Mouse (Mus musculus): ENCODE results near the gene Aldh1l1. TPM values are rescaled to one million over a fixed set of nuclear protein-coding genes. Genes with fewer than 3 reads are reported as not detected.

Aldh1l1 gene
- total and polyA plus RNA-seq, 3 experiments: 0.04 to 0.14 TPM; not detected in 1

DNA sequence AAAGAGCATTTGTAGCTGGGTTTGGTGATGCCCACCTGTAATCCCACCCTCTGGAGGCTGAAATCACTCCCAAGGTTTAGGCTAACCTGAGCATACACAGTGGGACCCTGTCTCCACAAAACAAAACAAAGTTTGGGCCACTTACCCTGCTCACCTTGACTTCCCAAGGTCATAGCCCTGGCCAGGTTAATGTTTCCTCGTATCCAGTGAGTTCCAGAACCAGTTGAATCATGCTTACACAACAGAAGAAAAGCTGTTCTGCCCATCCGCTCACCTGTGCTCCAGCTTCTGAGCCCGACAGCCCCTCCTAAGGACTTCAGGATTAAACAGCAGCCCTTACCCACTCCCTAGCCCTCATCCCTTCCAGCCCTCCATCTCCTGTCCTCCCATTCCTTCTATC, 60.8 kb downstream of the Aldh1l1 start:
- H3K27ac ChIP-seq (ENCODE audit: control insufficient read depth, low read depth, low read length): no peak overlapping the region

DNA sequence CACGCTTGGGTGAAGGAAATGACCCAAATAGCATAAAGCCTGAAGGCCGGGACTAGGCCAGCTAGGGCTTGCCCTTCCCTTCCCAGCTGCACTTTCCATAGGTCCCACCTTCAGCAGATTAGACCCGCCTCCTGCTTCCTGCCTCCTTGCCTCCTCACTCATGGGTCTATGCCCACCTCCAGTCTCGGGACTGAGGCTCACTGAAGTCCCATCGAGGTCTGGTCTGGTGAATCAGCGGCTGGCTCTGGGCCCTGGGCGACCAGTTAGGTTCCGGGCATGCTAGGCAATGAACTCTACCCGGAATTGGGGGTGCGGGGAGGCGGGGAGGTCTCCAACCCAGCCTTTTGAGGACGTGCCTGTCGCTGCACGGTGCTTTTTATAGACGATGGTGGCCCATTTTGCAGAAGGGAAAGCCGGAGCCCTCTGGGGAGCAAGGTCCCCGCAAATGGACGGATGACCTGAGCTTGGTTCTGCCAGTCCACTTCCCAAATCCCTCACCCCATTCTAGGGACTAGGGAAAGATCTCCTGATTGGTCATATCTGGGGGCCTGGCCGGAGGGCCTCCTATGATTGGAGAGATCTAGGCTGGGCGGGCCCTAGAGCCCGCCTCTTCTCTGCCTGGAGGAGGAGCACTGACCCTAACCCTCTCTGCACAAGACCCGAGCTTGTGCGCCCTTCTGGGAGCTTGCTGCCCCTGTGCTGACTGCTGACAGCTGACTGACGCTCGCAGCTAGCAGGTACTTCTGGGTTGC, 64.1 kb downstream of the Aldh1l1 start:
- peaks cover 0 to 13% of the 10 kb centered on the region in 2 experiments for H3K27me3 ChIP-seq (ENCODE audit: control insufficient read depth in 1 of 2, insufficient read depth in 2 of 2, low read length in 2 of 2)
- no peak overlapping the region for H3K9ac ChIP-seq (ENCODE audit: control insufficient read depth, low read depth, low read length, poor library complexity, severe bottlenecking)
- H3K4me3 ChIP-seq (ENCODE audit: control insufficient read depth in 1 of 2, insufficient read depth in 1 of 2, low read depth in 2 of 2, low read length in 2 of 2): peak overlapping the region in 1 of 2 experiments; percentile 7; a peak in 1 of 4 replicates
- DNase-seq (ENCODE audit: low read depth, low spot score): peak; percentile 24
- no peaks in the 10 kb centered on the region for H3K4me1 ChIP-seq (ENCODE audit: control insufficient read depth in 1 of 2, insufficient read depth in 2 of 2, low read length in 2 of 2)
- TF ChIP-seq POLR2AphosphoS2 (IDR thresholded peaks at IDR 0.05; ENCODE audit: low read length) (no peak), BHLHE40 (IDR thresholded peaks at IDR 0.05; ENCODE audit: borderline replicate concordance, low read depth, low read length) (no peak), KAT2A (conservative IDR thresholded peaks at IDR 0.05; ENCODE audit: low read depth, low read length) (no peak), CTCF (IDR thresholded peaks at IDR 0.05 in 2 of 3, conservative IDR thresholded peaks at IDR 0.05 in 1 of 3; ENCODE audit: control insufficient read depth in 1 of 3, insufficient read depth in 1 of 3, low read depth in 2 of 3, low read length in 3 of 3, poor library complexity in 1 of 3, severe bottlenecking in 1 of 3) (no peak), SIN3A (IDR thresholded peaks at IDR 0.05; ENCODE audit: low read length) (no peak), RCOR1 (IDR thresholded peaks at IDR 0.05; ENCODE audit: low read depth, low read length) (no peak), ETS1 (IDR thresholded peaks at IDR 0.05; ENCODE audit: low read depth, low read length) (no peak), MAFK (IDR thresholded peaks at IDR 0.05; ENCODE audit: borderline replicate concordance, low read depth, low read length) (no peak), GABPA (IDR thresholded peaks at IDR 0.05; ENCODE audit: low read depth, low read length) (no peak), USF2 (IDR thresholded peaks at IDR 0.05; ENCODE audit: borderline replicate concordance in 1 of 2, insufficient read depth in 1 of 2, low read depth in 1 of 2, low read length in 2 of 2) (no peak), UBTF (IDR thresholded peaks at IDR 0.05; ENCODE audit: borderline replicate concordance, insufficient read depth, low read depth, low read length) (no peak), POLR2AphosphoS5 (IDR thresholded peaks at IDR 0.05; ENCODE audit: borderline replicate concordance, low read depth, low read length) (no peak), POLR2A (IDR thresholded peaks at IDR 0.05; ENCODE audit: control insufficient read depth in 1 of 2, insufficient read depth in 1 of 2, low read depth in 1 of 2, low read length in 2 of 2, poor library complexity in 1 of 2) (no peak), MAX (IDR thresholded peaks at IDR 0.05; ENCODE audit: low read length) (no peak)
- no peaks in the 10 kb centered on the region for H3K79me2 ChIP-seq (ENCODE audit: control insufficient read depth, insufficient read depth, low read length, poor library complexity)
- H3K36me3 ChIP-seq (ENCODE audit: control insufficient read depth in 1 of 2, insufficient read depth in 2 of 2, low read length in 2 of 2): no peaks in the 10 kb centered on the region
- H3K9me3 ChIP-seq (replicated peaks; ENCODE audit: insufficient read depth, low read length): no peaks in the 10 kb centered on the region
- H3K27ac ChIP-seq (ENCODE audit: control insufficient read depth, low read depth, low read length): no peak overlapping the region

More for the DNA sequence above, 60.8 kb downstream of the Aldh1l1 start:
- Histone ChIP-seq H3K9ac (ENCODE audit: control insufficient read depth, low read depth, low read length, poor library complexity, severe bottlenecking) (no peak overlapping the region), H3K4me1 (ENCODE audit: control insufficient read depth in 1 of 2, insufficient read depth in 2 of 2, low read length in 2 of 2) (no peaks in the 10 kb centered on the region), H3K4me3 (ENCODE audit: control insufficient read depth in 1 of 2, insufficient read depth in 1 of 2, low read depth in 2 of 2, low read length in 2 of 2) (no peak overlapping the region), H3K36me3 (ENCODE audit: control insufficient read depth in 1 of 2, insufficient read depth in 2 of 2, low read length in 2 of 2) (no peaks in the 10 kb centered on the region), H3K27me3 (ENCODE audit: control insufficient read depth in 1 of 2, insufficient read depth in 2 of 2, low read length in 2 of 2) (peaks cover 0 to 13% of the 10 kb centered on the region in 2 experiments), H3K79me2 (ENCODE audit: control insufficient read depth, insufficient read depth, low read length, poor library complexity) (no peaks in the 10 kb centered on the region), H3K9me3 (replicated peaks; ENCODE audit: insufficient read depth, low read length) (no peaks in the 10 kb centered on the region)
- DNase-seq (ENCODE audit: low read depth, low spot score): no peak
- TF ChIP-seq POLR2AphosphoS2 (IDR thresholded peaks at IDR 0.05; ENCODE audit: low read length): no peak
- TF ChIP-seq ZMIZ1 (IDR thresholded peaks at IDR 0.05; ENCODE audit: low read depth, low read length): no peak
- TF ChIP-seq MEF2A (IDR thresholded peaks at IDR 0.05; ENCODE audit: extremely low read depth, insufficient replicate concordance, low read depth, low read length, poor library complexity, severe bottlenecking): no peak
- TF ChIP-seq USF2 (IDR thresholded peaks at IDR 0.05; ENCODE audit: borderline replicate concordance in 1 of 2, insufficient read depth in 1 of 2, low read depth in 1 of 2, low read length in 2 of 2): no peak
- no peak for TF ChIP-seq HCFC1 (IDR thresholded peaks at IDR 0.05; ENCODE audit: low read depth, low read length)
- TF ChIP-seq MAFK (IDR thresholded peaks at IDR 0.05; ENCODE audit: borderline replicate concordance, low read depth, low read length): no peak
- TF ChIP-seq CHD2 (IDR thresholded peaks at IDR 0.05; ENCODE audit: low read length): no peak
- TF ChIP-seq MYB (IDR thresholded peaks at IDR 0.05; ENCODE audit: low read depth, low read length): no peak
- no peak for TF ChIP-seq JUND (IDR thresholded peaks at IDR 0.05; ENCODE audit: low read depth, low read length)
- no peak for TF ChIP-seq KAT2A (conservative IDR thresholded peaks at IDR 0.05; ENCODE audit: low read depth, low read length)
- no peak for TF ChIP-seq MXI1 (IDR thresholded peaks at IDR 0.05; ENCODE audit: low read depth, low read length)
- no peak for TF ChIP-seq EP300 (IDR thresholded peaks at IDR 0.05; ENCODE audit: low read depth in 1 of 2, low read length in 2 of 2)
- TF ChIP-seq NRF1 (IDR thresholded peaks at IDR 0.05; ENCODE audit: insufficient read depth, low read depth, low read length, poor library complexity, severe bottlenecking): no peak
- no peak for TF ChIP-seq TCF12 (IDR thresholded peaks at IDR 0.05; ENCODE audit: low read depth, low read length)
- TF ChIP-seq RAD21 (IDR thresholded peaks at IDR 0.05; ENCODE audit: low read depth, low read length): no peak
- TF ChIP-seq TBP (IDR thresholded peaks at IDR 0.05; ENCODE audit: low read depth, low read length): no peak
